Mouse (Mus musculus): Measurements from ENCODE around the gene Fcrla.

DNA sequence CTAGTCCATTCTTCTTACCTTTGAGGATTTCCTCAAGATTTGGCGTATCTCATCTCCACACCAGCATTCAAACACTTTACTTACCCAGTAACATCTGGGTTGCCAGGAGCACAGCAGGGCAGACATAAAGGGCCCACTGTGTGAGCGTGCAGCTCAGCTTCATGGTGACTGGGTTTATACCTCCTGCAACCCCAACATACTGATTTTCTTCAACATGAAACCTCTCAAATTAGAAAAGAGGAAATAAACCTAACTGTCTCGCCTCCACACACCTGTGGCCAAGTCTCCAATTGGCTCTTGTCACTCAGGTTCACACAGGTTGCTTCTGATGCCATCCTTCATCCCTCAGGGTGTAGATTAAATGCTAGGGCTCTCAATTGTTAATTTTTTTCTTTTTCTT lies at the start of gene Fcrla:
- TF ChIP-seq POLR2A (IDR thresholded peaks at IDR 0.05; ENCODE audit: low read depth, low read length) (peak; percentile 83), CTCF (IDR thresholded peaks at IDR 0.05; ENCODE audit: extremely low read depth, insufficient read depth, insufficient read length, insufficient replicate concordance) (no peak)
